Mouse (Mus musculus): ENCODE measurements around the gene Cklf. TPM values are rescaled to one million over a fixed set of nuclear protein-coding genes. Genes with fewer than 3 reads are reported as not detected.
A peak's percentile ranks its signal among the peaks of the same experiment; 100 is the strongest.

Gene Cklf
- polyA plus RNA-seq, 1 experiment, result 26.7 TPM

GRCm38 (mm10) chr8:104232919-104233318 is 17.7 kb upstream of the Cklf start:
- Histone ChIP-seq H3K4me1 (ENCODE audit: control insufficient read depth, insufficient read depth, low read length) (no peaks in the 10 kb centered on the region), H3K27ac (ENCODE audit: insufficient read depth, low read length) (no peak overlapping the region), H3K4me3 (ENCODE audit: insufficient read depth, low read length) (no peak overlapping the region)
- no peak for TF ChIP-seq POLR2A (IDR thresholded peaks at IDR 0.05; ENCODE audit: low read depth, low read length)
- no peak for TF ChIP-seq CTCF (IDR thresholded peaks at IDR 0.05; ENCODE audit: borderline replicate concordance, insufficient read depth, low read length)

- Histone ChIP-seq H3K27ac (ENCODE audit: insufficient read depth, low read length) (no peak overlapping the region), H3K4me1 (ENCODE audit: control insufficient read depth, insufficient read depth, low read length) (no peaks in the 10 kb centered on the region), H3K4me3 (ENCODE audit: insufficient read depth, low read length) (no peak overlapping the region)
- no peak for TF ChIP-seq POLR2A (IDR thresholded peaks at IDR 0.05; ENCODE audit: low read depth, low read length)
- TF ChIP-seq CTCF (IDR thresholded peaks at IDR 0.05; ENCODE audit: borderline replicate concordance, insufficient read depth, low read length), result peak; percentile 59; the same call in 1 of the 2 replicates
These were observed 16.1 kb upstream of the Cklf start for GRCm38 (mm10) chr8:104234573-104234972.

GRCm38 (mm10) chr8:104239418-104239861 is 11.2 kb upstream of the Cklf start:
- Histone ChIP-seq H3K4me1 (ENCODE audit: control insufficient read depth, insufficient read depth, low read length) (no peaks in the 10 kb centered on the region), H3K4me3 (ENCODE audit: insufficient read depth, low read length) (no peak overlapping the region), H3K27ac (ENCODE audit: insufficient read depth, low read length) (no peak overlapping the region)
- TF ChIP-seq POLR2A (IDR thresholded peaks at IDR 0.05; ENCODE audit: low read depth, low read length), result no peak
- TF ChIP-seq CTCF (IDR thresholded peaks at IDR 0.05; ENCODE audit: borderline replicate concordance, insufficient read depth, low read length), result no peak

GRCm38 (mm10) chr8:104242038-104242644 is 8.5 kb upstream of the Cklf start:
- Histone ChIP-seq H3K4me1 (ENCODE audit: control insufficient read depth, insufficient read depth, low read length) (no peaks in the 10 kb centered on the region), H3K4me3 (ENCODE audit: insufficient read depth, low read length) (no peak overlapping the region), H3K27ac (ENCODE audit: insufficient read depth, low read length) (no peak overlapping the region)
- TF ChIP-seq CTCF (IDR thresholded peaks at IDR 0.05; ENCODE audit: borderline replicate concordance, insufficient read depth, low read length) (no peak), POLR2A (IDR thresholded peaks at IDR 0.05; ENCODE audit: low read depth, low read length) (no peak)

GRCm38 (mm10) chr8:104246621-104247020 is 4.0 kb upstream of the Cklf start:
- H3K4me1 ChIP-seq (ENCODE audit: control insufficient read depth, insufficient read depth, low read length), result no peaks in the 10 kb centered on the region
- TF ChIP-seq CTCF (IDR thresholded peaks at IDR 0.05; ENCODE audit: borderline replicate concordance, insufficient read depth, low read length), result no peak
- no peak for TF ChIP-seq POLR2A (IDR thresholded peaks at IDR 0.05; ENCODE audit: low read depth, low read length)
- no peak overlapping the region for H3K4me3 ChIP-seq (ENCODE audit: insufficient read depth, low read length)
- H3K27ac ChIP-seq (ENCODE audit: insufficient read depth, low read length), result no peak overlapping the region

GRCm38 (mm10) chr8:104247054-104247907 is 3.4 kb upstream of the Cklf start:
- Histone ChIP-seq H3K4me3 (ENCODE audit: insufficient read depth, low read length) (peak overlapping the region; percentile 81), H3K4me1 (ENCODE audit: control insufficient read depth, insufficient read depth, low read length) (no peaks in the 10 kb centered on the region), H3K27ac (ENCODE audit: insufficient read depth, low read length) (no peak overlapping the region)
- TF ChIP-seq POLR2A (IDR thresholded peaks at IDR 0.05; ENCODE audit: low read depth, low read length) (no peak), CTCF (IDR thresholded peaks at IDR 0.05; ENCODE audit: borderline replicate concordance, insufficient read depth, low read length) (no peak)

- no peak for TF ChIP-seq CTCF (IDR thresholded peaks at IDR 0.05; ENCODE audit: borderline replicate concordance, insufficient read depth, low read length)
- TF ChIP-seq POLR2A (IDR thresholded peaks at IDR 0.05; ENCODE audit: low read depth, low read length), result no peak
- no peaks in the 10 kb centered on the region for H3K4me1 ChIP-seq (ENCODE audit: control insufficient read depth, insufficient read depth, low read length)
- H3K4me3 ChIP-seq (ENCODE audit: insufficient read depth, low read length), result peak overlapping the region; percentile 81
- H3K27ac ChIP-seq (ENCODE audit: insufficient read depth, low read length), result no peak overlapping the region
These were observed 2.8 kb upstream of the Cklf start for GRCm38 (mm10) chr8:104247908-104248275.

- TF ChIP-seq CTCF (IDR thresholded peaks at IDR 0.05; ENCODE audit: borderline replicate concordance, insufficient read depth, low read length) (no peak), POLR2A (IDR thresholded peaks at IDR 0.05; ENCODE audit: low read depth, low read length) (peak; percentile 86)
- peak within 1 kb of the TSS; percentile 81 for H3K4me3 ChIP-seq (ENCODE audit: insufficient read depth, low read length)
- H3K4me1 ChIP-seq (ENCODE audit: control insufficient read depth, insufficient read depth, low read length), result no peaks in the 10 kb centered on the region
- no peak within 1 kb of the TSS for H3K27ac ChIP-seq (ENCODE audit: insufficient read depth, low read length)
These were observed 2.4 kb upstream of the Cklf start, which contains the start of gene Tk2 for GRCm38 (mm10) chr8:104248276-104248675. Tk2 (minus strand) TSS chr8:104248558.

GRCm38 (mm10) chr8:104249442-104249996 is 1.1 kb upstream of the Cklf start:
- no peak overlapping the region for H3K4me3 ChIP-seq (ENCODE audit: insufficient read depth, low read length)
- TF ChIP-seq CTCF (IDR thresholded peaks at IDR 0.05; ENCODE audit: borderline replicate concordance, insufficient read depth, low read length) (no peak), POLR2A (IDR thresholded peaks at IDR 0.05; ENCODE audit: low read depth, low read length) (no peak)
- H3K4me1 ChIP-seq (ENCODE audit: control insufficient read depth, insufficient read depth, low read length), result no peaks in the 10 kb centered on the region
- H3K27ac ChIP-seq (ENCODE audit: insufficient read depth, low read length), result no peak overlapping the region

GRCm38 (mm10) chr8:104251461-104251860 is 800 bp downstream of the Cklf start:
- TF ChIP-seq POLR2A (IDR thresholded peaks at IDR 0.05; ENCODE audit: low read depth, low read length) (no peak), CTCF (IDR thresholded peaks at IDR 0.05; ENCODE audit: borderline replicate concordance, insufficient read depth, low read length) (no peak)
- Histone ChIP-seq H3K4me3 (ENCODE audit: insufficient read depth, low read length) (peak overlapping the region; percentile 77), H3K27ac (ENCODE audit: insufficient read depth, low read length) (no peak overlapping the region), H3K4me1 (ENCODE audit: control insufficient read depth, insufficient read depth, low read length) (no peaks in the 10 kb centered on the region)

Measured in embryonic fibroblast, embryonic 13.5 days (primary cell).